Mouse (Mus musculus): ENCODE results near the gene Vasn. TPM values are rescaled to one million over a fixed set of nuclear protein-coding genes. Genes with fewer than 3 reads are reported as not detected.

The Vasn gene
- total RNA-seq, 2 experiments from 2014 or later: 9.2 to 11.0 TPM

Other genes starting within 250 kb of the Vasn start
- 10 to 100 TPM; 25.5 to 25.7 TPM for gene Adcy9, start 219.4 kb upstream of the Vasn start, total RNA-seq (2021)
- gene Srl, start 98.1 kb upstream of the Vasn start, total RNA-seq (2021): 1,000 to 10,000 TPM in 1 of 2 experiments, 100 to 1,000 TPM in 1; 873 to 1,040 TPM
- gene Tfap4, start 80.1 kb upstream of the Vasn start, total RNA-seq (2021): 1 to 10 TPM; 4.4 to 4.6 TPM
- gene Glis2, start 45.2 kb upstream of the Vasn start, total RNA-seq (2021): 10 to 100 TPM; 16.0 to 16.7 TPM
- gene Pam16, start 15.0 kb upstream of the Vasn start, total RNA-seq (2021): 100 to 1,000 TPM; 134 to 150 TPM
- gene Dnaja3, start within 50 bp of the Vasn start, total RNA-seq (2021): 100 to 1,000 TPM; 143 to 164 TPM
- 10 to 100 TPM; 13.0 to 13.7 TPM for gene Coro7, start 39.8 kb downstream of the Vasn start, total RNA-seq (2021)
- gene Nmral1, start 79.4 kb downstream of the Vasn start, total RNA-seq (2021): 1 to 10 TPM; 2.8 to 3.4 TPM
- 10 to 100 TPM; 72.2 to 88.2 TPM for gene Hmox2, start 86.4 kb downstream of the Vasn start, total RNA-seq (2021)
- gene Cdip1, start 150.4 kb downstream of the Vasn start, total RNA-seq (2021): 10 to 100 TPM; 59.0 to 66.1 TPM
- gene 4930562C15Rik, start 195.5 kb downstream of the Vasn start, total RNA-seq (2021): not detected
- 10 to 100 TPM; 20.0 to 21.6 TPM for gene Ubald1, start 240.4 kb downstream of the Vasn start, total RNA-seq (2021)
- gene Mgrn1, start 246.3 kb downstream of the Vasn start, total RNA-seq (2021): 100 to 1,000 TPM; 154 to 155 TPM